Mouse (Mus musculus) ES-E14 (cell line): Measurements from ENCODE around the gene Bmp2k. TPM values are rescaled to one million over a fixed set of nuclear protein-coding genes. Genes with fewer than 3 reads are reported as not detected.

ENCODE experiments used
- DNase-seq: peaks from one replicate; pipeline ENCODE4 v3.0.0-alpha.2; 2013; ENCODE audit warnings: low read depth, low spot score
- H3K27ac ChIP-seq: 2 replicates; pipeline ENCODE4 v1.5.1; 2012; ENCODE audit warnings: low read depth, mild to moderate bottlenecking, low read length, moderate library complexity, mixed read lengths; ENCODE audit not compliant: poor library complexity, insufficient read depth, severe bottlenecking
- H3K36me3 ChIP-seq: 2 replicates; pipeline ENCODE4 v1.6.1; 2012; ENCODE audit warnings: mild to moderate bottlenecking, low read length, moderate library complexity, mixed read lengths; ENCODE audit not compliant: control insufficient read depth, poor library complexity, insufficient read depth, severe bottlenecking
- H3K4me1 ChIP-seq, 2 experiments: fragments of 150-350 bp in 1 of 2; sonication (generic) in 1 of 2; 2 replicates each; pipeline ENCODE4 v1.6.1; 2012; ENCODE audit warnings: low read length in 2 of 2, mild to moderate bottlenecking in 1 of 2, mixed read lengths in 1 of 2; ENCODE audit not compliant: control insufficient read depth in 2 of 2, insufficient read depth in 2 of 2, poor library complexity in 1 of 2
- H3K4me3 ChIP-seq, 2 experiments: fragments of 150-350 bp in 1 of 2; sonication (generic) in 1 of 2; 2 replicates each; pipeline ENCODE4 v1.5.1; 2012; ENCODE audit warnings: low read length in 2 of 2, low read depth in 1 of 2, mild to moderate bottlenecking in 1 of 2, mixed read lengths in 1 of 2; ENCODE audit not compliant: insufficient read depth in 1 of 2, poor library complexity in 1 of 2, severe bottlenecking in 1 of 2
- H3K9ac ChIP-seq: 2 replicates; pipeline ENCODE4 v1.6.1; 2012; ENCODE audit warnings: low read depth, mild to moderate bottlenecking, low read length, mixed read lengths; ENCODE audit not compliant: poor library complexity, insufficient read depth, severe bottlenecking
- H3K9me3 ChIP-seq: fragments of 150-350 bp; sonication (generic); 2 replicates; pipeline ENCODE4 v1.6.1; 2012; ENCODE audit warnings: low read depth, mild to moderate bottlenecking, low read length; ENCODE audit not compliant: control insufficient read depth, insufficient read depth
- CHD2 ChIP-seq: IDR thresholded peaks from 2 replicates; pipeline ENCODE4 v1.6.1; 2014; ENCODE audit warnings: mild to moderate bottlenecking, low read depth, low read length, inconsistent platforms
- HCFC1 ChIP-seq: IDR thresholded peaks from 2 replicates; pipeline ENCODE4 v1.6.1; 2012; ENCODE audit warnings: low read length, inconsistent platforms, borderline replicate concordance; ENCODE audit not compliant: insufficient read depth
- MAFK ChIP-seq: IDR thresholded peaks from 2 replicates; pipeline ENCODE4 v1.6.1; 2014; ENCODE audit warnings: mild to moderate bottlenecking, low read depth, low read length, inconsistent platforms; ENCODE audit not compliant: insufficient read depth
- ZC3H11A ChIP-seq: IDR thresholded peaks from 2 replicates; pipeline ENCODE4 v1.6.1; 2012; ENCODE audit warnings: low read depth, mild to moderate bottlenecking, inconsistent platforms, low read length, borderline replicate concordance
- ZNF384 ChIP-seq: IDR thresholded peaks from 2 replicates; pipeline ENCODE4 v1.6.1; 2012; ENCODE audit warnings: low read depth, low read length, inconsistent platforms
- in situ Hi-C, 2 experiments: fragments of 600-800 bp; cut with MboI; formaldehyde crosslinking; loops; one replicate each; pipeline ENCODE4 v1.15.1; 2025; ENCODE audit warnings: low sequenced_read_pairs in 2 of 2, inconsistent platforms in 1 of 2; ENCODE audit not compliant: unreplicated experiment in 2 of 2
- total RNA-seq: library from RNA; depleted of rRNA; stranded (reverse); fragments of 300-350 nt; gene quantifications from 2 replicates; pipeline ENCODE4 v1.2.3, GENCODE M21; 2012

The Bmp2k gene
- total RNA-seq, 1 experiment = 7.1 TPM

- Histone ChIP-seq H3K4me1 (peaks cover 0 to 3% of the 10 kb centered on the region in 2 experiments; a peak in 2 of 4 replicates), H3K27ac (no peak overlapping the region), H3K36me3 (no peaks in the 10 kb centered on the region), H3K9ac (no peak overlapping the region), H3K4me3 (no peak overlapping the region), H3K9me3 (no peaks in the 10 kb centered on the region)
- TF ChIP-seq ZC3H11A = no peak
- TF ChIP-seq ZNF384 = no peak
- no peak for TF ChIP-seq MAFK
- no peak for TF ChIP-seq CHD2
- no peak for TF ChIP-seq HCFC1
- DNase-seq = no peak
- in situ Hi-C loops = no loop called here
Observed at GRCm38 (mm10) chr5:96992651-96993050, 4.8 kb upstream of the Bmp2k start.

DNA sequence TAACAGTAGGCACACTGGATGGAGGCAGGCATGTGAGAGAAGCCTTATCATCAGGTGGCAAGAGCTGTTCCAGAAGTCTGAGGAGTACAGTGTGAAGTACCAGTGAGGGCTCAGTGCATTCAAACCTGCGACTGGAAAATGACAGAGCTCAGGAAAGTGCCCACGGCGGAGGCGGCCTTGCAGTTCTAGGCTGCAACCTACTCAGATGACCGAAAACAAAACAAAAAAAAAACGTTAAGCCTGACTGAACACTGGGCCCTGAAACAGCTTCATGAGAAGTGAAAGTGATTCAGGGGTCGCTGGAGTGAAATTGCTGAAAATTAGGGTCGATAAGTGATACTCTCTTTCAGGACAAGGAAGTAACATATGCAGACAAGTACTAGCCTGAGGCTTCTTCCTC, 4.4 kb upstream of the Bmp2k start:
- no peak for DNase-seq
- in situ Hi-C loops = no loop called here
- TF ChIP-seq MAFK (no peak), CHD2 (no peak), HCFC1 (no peak), ZNF384 (no peak), ZC3H11A (no peak)
- Histone ChIP-seq H3K27ac (no peak overlapping the region), H3K9me3 (no peaks in the 10 kb centered on the region), H3K36me3 (no peaks in the 10 kb centered on the region), H3K9ac (no peak overlapping the region), H3K4me1 (peaks cover 0 to 3% of the 10 kb centered on the region in 2 experiments; a peak in 2 of 4 replicates), H3K4me3 (no peak overlapping the region)

- DNase-seq = no peak
- Histone ChIP-seq H3K27ac (no peak overlapping the region), H3K36me3 (no peaks in the 10 kb centered on the region), H3K4me1 (peaks cover 0 to 2% of the 10 kb centered on the region in 2 experiments; a peak in 2 of 4 replicates), H3K9ac (no peak overlapping the region), H3K9me3 (no peaks in the 10 kb centered on the region), H3K4me3 (no peak overlapping the region)
- in situ Hi-C loops = no loop called here
- no peak for TF ChIP-seq CHD2
- no peak for TF ChIP-seq HCFC1
- no peak for TF ChIP-seq ZNF384
- TF ChIP-seq MAFK = no peak
- TF ChIP-seq ZC3H11A = no peak
Observed at GRCm38 (mm10) chr5:96995791-96996190, 1.7 kb upstream of the Bmp2k start.

GRCm38 (mm10) chr5:96996401-96997309, 834 bp upstream of the Bmp2k start:
- H3K9ac ChIP-seq = peak overlapping the region; percentile 71
- in situ Hi-C loops = no loop called here
- peak overlapping the region; percentile 66 to 94 for H3K4me3 ChIP-seq
- peaks cover 0 to 2% of the 10 kb centered on the region in 2 experiments; a peak in 2 of 4 replicates for H3K4me1 ChIP-seq
- H3K36me3 ChIP-seq = no peaks in the 10 kb centered on the region
- H3K27ac ChIP-seq = no peak overlapping the region
- H3K9me3 ChIP-seq = no peaks in the 10 kb centered on the region
- DNase-seq = no peak
- no peak for TF ChIP-seq HCFC1
- no peak for TF ChIP-seq ZC3H11A
- no peak for TF ChIP-seq MAFK
- TF ChIP-seq CHD2 = no peak
- no peak for TF ChIP-seq ZNF384
